Mouse (Mus musculus): ENCODE data around the gene Ccdc146. TPM values are rescaled to one million over a fixed set of nuclear protein-coding genes. Genes with fewer than 3 reads are reported as not detected.
"Not testable (repeated sequence)": the region's sequence is repeated elsewhere in the genome, so short reads cannot be mapped to it uniquely, and the experiment has no call there.

Gene Ccdc146
- polyA plus RNA-seq, 1 experiment from 2014 or later = not detected

DNA sequence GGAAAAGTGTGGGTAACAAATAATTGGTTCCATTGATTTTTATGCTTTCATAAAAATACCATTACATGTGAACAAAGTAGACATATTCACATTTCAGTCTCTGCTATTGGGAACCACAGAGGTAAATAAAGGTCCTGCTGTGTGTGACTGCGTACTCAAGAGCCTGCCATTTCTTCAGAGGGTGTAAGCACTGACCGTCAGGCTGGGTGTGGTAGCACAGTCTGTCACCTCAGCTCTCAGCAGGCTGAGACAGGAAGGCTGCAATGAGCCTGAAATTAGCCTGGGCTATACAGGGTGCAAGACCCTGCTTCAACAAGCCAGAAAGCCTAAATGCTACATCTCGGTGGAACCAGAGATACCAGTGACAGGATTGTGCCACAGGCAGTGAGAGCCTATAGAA is 124.4 kb downstream of the Ccdc146 start:
- H3K4me3 ChIP-seq = no peak overlapping the region
- DNase-seq (ENCODE audit: extremely low spot score, low spot score) = no peak
- no peaks in the 10 kb centered on the region for H3K27me3 ChIP-seq (ENCODE audit: poor library complexity, severe bottlenecking)
- H3K9me3 ChIP-seq = no peaks in the 10 kb centered on the region
- H3K27ac ChIP-seq = no peak overlapping the region
- H3K4me1 ChIP-seq = no peaks in the 10 kb centered on the region
- H3K36me3 ChIP-seq (replicated peaks) = no peaks in the 10 kb centered on the region
- WGBS = 94% methylated on average over 3 of the region's 3 CpGs

DNA sequence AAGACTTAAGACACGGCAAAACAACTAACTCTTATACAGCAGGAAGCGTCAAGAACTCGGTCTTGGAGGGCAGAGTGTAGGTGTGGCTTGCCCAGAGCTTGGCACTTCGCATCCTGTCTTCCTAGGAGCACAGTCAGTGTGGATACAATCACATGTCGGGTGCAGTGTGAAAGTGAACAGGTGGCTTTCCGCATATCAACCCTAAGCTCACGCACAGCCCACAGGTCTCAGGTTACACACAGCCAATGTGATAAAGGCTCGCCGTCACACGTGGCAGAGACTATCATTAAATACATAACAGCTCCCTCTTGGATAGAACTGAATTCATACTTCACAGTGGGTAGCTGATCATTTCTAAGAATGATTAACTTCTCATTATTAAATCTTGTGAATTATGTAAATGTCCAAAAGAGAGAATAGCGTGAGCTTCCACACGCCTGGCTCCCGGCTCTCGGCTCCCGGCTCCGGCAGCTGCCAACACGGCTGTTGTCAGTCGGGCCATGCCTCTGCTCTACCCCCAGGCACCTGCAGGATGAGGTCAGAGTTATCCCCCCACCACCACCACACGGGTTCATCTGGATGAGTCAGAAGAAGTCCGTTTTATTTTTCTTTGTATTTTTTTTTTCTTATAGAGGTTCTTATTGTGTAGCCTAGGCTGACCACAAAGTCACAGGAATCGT is 125.3 kb downstream of the Ccdc146 start:
- H3K27me3 ChIP-seq (ENCODE audit: poor library complexity, severe bottlenecking) = no peaks in the 10 kb centered on the region
- no peak for DNase-seq (ENCODE audit: extremely low spot score, low spot score)
- no peaks in the 10 kb centered on the region for H3K9me3 ChIP-seq
- H3K27ac ChIP-seq = no peak overlapping the region
- WGBS = 88% methylated on average over 21 of the region's 21 CpGs
- H3K4me1 ChIP-seq = no peaks in the 10 kb centered on the region
- no peak overlapping the region for H3K4me3 ChIP-seq
- H3K36me3 ChIP-seq (replicated peaks) = no peaks in the 10 kb centered on the region

DNA sequence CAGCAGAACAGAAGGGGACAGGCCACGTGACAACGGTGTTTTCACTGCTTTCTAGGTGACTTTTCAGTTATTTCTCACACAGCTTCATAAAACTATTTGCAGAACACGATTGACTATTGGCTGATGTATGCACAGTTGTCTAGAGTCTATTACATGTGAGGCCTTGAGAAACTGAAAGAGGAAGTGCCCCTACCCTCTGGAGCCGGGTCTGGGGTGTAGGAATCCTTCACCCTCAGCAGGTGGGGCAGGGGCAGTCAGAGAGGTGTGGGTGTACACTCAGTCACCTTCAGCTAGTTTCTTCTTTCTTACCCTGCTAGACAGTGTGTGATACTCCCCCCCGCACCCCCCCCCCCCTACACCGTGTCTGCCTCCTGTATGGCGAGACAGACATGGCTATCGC is 128.8 kb downstream of the Ccdc146 start:
- Histone ChIP-seq H3K4me3 (no peak overlapping the region), H3K36me3 (replicated peaks) (no peaks in the 10 kb centered on the region), H3K27me3 (ENCODE audit: poor library complexity, severe bottlenecking) (no peaks in the 10 kb centered on the region), H3K27ac (no peak overlapping the region), H3K9me3 (no peaks in the 10 kb centered on the region), H3K4me1 (no peaks in the 10 kb centered on the region)
- 92% methylated on average over 8 of the region's 8 CpGs for WGBS
- DNase-seq (ENCODE audit: extremely low spot score, low spot score) = no peak

DNA sequence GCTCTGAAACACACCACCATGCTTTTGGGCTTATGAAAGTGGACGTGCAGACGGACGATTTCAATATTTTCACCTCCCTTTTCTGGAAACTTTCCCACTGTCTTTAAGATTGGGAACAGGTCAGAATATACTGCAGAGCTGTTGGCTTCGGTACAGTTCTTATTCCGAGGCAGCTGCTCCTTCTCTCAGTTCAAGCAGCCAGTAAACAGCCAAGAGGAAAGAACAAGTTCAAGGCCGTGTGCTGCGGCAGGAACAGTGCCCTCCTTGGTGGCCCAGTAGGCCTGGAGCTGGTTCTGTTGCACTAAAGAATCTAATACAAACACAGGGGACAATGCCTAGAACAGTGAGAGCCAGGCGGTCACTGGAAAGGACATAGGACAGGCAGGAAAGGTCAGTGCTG is 133.9 kb downstream of the Ccdc146 start:
- 91% methylated on average over 8 of the region's 8 CpGs for WGBS
- H3K27me3 ChIP-seq (ENCODE audit: poor library complexity, severe bottlenecking) = no peaks in the 10 kb centered on the region
- DNase-seq (ENCODE audit: extremely low spot score, low spot score) = no peak
- H3K4me1 ChIP-seq = no peaks in the 10 kb centered on the region
- H3K4me3 ChIP-seq = no peak overlapping the region
- H3K36me3 ChIP-seq (replicated peaks) = no peaks in the 10 kb centered on the region
- no peaks in the 10 kb centered on the region for H3K9me3 ChIP-seq
- no peak overlapping the region for H3K27ac ChIP-seq

DNA sequence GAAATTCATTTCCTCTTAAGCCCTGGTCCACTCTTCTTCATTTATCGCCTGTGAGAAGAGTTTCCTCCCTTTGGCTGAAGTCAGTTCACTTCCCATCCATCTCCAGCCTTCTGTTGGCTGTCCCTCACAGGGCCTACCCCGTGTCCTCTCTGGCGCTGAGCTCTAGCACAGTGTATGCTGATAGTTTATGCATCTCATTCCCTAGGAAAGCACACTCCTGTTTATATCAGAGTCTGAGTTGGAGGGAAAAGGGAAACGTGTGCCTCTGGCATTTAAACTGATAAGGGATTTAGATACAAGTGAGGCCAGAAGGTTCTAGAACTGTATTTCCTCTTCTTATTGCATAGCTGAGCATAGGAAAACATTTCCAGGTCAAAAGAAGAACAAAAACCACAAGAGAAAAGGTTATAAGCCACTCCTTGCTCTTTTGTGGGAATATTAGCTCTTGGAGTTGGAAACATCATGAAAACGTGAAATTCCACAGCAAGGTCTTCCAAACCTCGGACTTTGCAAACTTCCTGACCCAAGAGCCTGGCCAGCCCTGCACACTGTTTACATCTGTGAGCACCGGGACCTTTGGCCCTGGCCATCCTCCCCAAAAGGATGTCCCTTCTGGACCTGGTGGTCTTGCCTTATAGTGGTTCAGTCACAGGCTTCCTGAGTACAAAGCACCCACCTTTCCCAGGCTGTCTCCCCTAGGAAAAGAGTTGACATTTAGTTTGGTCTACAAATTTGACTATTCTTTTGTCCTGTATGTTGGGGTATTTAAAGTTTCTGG is 135.6 kb downstream of the Ccdc146 start:
- Histone ChIP-seq H3K27me3 (ENCODE audit: poor library complexity, severe bottlenecking) (no peaks in the 10 kb centered on the region), H3K4me1 (no peaks in the 10 kb centered on the region), H3K4me3 (no peak overlapping the region), H3K27ac (no peak overlapping the region), H3K9me3 (no peaks in the 10 kb centered on the region), H3K36me3 (replicated peaks) (no peaks in the 10 kb centered on the region)
- DNase-seq (ENCODE audit: extremely low spot score, low spot score) = no peak
- 83% methylated on average over 7 of the region's 7 CpGs for WGBS

DNA sequence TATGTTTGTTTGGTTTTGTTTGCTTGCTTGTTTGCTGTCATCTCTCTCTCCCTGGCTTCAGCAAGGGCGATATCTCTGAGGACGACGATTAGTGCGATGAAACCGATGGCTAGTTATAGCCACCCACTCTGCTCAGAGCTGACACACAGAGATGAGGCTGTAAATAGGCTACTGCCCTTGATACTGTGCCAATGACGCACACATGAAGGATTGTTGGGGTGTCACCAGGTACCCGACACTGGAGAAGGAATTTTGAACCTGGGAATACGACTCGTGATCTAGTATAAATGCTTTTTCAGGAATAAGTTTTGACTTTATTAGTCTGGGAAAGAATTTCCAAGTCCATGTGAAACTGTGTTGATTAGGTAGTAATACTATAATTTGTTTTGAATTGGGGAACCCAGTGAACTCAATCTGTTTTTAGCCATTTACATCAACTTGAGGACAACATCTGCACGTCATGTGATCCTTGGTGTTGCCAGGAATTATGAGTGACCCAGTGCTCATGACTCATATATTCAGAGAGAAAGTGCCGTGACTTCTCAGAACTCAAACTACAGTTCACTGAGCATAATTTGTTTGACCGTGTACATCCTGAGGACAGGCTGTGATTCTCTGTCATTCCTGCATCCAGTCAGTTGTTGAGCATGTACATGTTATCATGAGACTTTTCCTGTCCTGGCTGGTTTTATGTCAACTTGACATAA is 141.0 kb downstream of the Ccdc146 start:
- Histone ChIP-seq H3K27me3 (ENCODE audit: poor library complexity, severe bottlenecking) (no peaks in the 10 kb centered on the region), H3K27ac (no peak overlapping the region), H3K4me1 (no peaks in the 10 kb centered on the region), H3K4me3 (no peak overlapping the region), H3K9me3 (no peaks in the 10 kb centered on the region), H3K36me3 (replicated peaks) (no peaks in the 10 kb centered on the region)
- WGBS = 91% methylated on average over 12 of the region's 12 CpGs
- no peak for DNase-seq (ENCODE audit: extremely low spot score, low spot score)

DNA sequence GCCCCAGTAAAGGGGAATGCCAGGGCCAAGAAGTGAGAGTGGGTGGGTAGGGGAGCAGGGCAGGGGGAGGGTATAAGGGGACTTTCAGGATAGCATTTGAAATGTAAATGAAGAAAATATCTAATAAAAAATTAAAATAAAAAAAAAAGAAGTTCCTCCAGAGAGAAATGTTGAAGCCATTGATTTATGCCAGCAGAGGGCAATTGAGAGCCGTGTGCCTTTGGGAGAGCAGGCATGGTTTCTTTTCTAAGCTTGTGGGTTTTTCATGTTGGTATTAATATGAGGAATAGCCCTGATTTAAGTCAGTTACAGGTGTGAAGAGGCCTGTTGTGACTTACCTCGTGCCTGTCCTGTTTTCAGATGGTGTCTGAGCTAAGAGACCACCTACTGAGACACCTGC is 146.8 kb downstream of the Ccdc146 start:
- peaks cover 10% of the 10 kb centered on the region for H3K4me1 ChIP-seq
- H3K9me3 ChIP-seq; H3K4me3 ChIP-seq; DNase-seq (ENCODE audit: extremely low spot score, low spot score); H3K36me3 ChIP-seq (replicated peaks); H3K27ac ChIP-seq; H3K27me3 ChIP-seq (ENCODE audit: poor library complexity, severe bottlenecking): not testable (repeated sequence)
- WGBS = 56% methylated on average over 2 of the region's 2 CpGs

DNA sequence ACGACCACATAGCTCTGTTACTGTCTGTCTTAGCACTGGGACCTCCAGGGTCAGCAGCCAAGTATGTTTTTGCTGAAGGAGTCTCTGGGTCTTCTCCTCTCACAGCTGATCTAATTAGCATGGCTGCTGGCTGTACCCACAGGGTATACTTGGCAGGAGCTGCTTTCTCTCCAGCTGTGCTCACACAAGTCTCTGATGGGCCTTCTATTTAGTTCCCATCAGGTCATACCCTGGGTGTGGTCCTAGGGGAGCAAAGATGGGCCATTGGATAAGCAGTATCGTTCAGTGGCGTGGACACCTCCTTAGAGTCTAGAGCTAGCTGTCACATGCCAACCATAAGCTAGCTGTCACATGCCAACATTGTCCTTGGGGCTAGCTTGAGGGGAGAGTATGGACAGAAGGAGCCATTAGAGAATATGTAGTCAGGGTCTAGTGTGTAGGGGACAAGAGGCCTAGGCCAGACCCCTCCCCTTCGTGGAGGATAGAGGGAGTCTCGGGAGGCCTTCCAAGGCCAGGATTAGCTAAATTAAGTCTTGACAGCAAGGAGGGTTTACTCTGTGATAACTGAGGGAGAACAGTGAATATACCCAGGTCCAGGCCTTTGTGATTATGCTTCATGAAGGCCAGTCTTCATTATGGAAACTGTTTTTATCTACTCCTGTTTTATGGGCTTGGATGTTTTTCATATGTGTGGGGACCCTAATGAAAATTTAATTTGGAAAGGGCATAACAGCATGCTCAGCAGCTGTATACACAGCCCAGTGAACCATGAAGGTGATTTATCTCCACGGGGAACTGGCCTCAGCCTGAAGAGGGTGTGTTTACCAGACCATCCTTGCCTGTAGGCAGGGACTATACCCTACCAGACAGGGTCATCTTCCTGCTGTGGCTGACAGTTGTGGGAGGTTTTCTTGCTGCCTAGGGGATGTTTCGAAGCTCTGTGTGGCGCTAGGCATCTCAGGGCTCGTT is 152.8 kb downstream of the Ccdc146 start:
- Histone ChIP-seq H3K27me3 (ENCODE audit: poor library complexity, severe bottlenecking) (no peaks in the 10 kb centered on the region), H3K36me3 (replicated peaks) (no peaks in the 10 kb centered on the region), H3K9me3 (no peaks in the 10 kb centered on the region), H3K4me1 (peaks cover 28% of the 10 kb centered on the region), H3K4me3 (no peak overlapping the region), H3K27ac (no peak overlapping the region)
- WGBS = 54% methylated on average over 9 of the region's 9 CpGs
- DNase-seq (ENCODE audit: extremely low spot score, low spot score) = no peak

DNA sequence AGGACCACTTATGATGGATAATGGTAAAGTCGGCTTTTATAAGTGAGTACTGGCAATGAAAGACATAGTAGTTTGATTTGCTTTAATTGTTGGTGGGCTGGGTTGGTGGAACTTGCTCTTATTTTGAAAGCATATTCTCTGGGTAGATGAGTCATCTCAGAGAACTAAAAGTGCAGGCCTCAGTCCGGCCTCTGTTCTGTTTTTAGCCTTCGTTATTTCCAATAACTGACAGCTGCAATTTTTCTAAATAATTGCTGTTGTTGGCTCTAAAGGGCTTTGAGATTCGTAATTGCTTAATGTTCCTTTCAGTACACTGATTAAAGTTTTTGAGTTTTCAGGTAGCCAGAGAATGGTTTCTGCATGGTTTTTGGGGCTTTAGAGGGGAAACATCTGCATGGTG is 153.7 kb downstream of the Ccdc146 start:
- H3K4me3 ChIP-seq = no peak overlapping the region
- no peak for DNase-seq (ENCODE audit: extremely low spot score, low spot score)
- H3K4me1 ChIP-seq = peaks cover 28% of the 10 kb centered on the region
- H3K27me3 ChIP-seq (ENCODE audit: poor library complexity, severe bottlenecking) = no peaks in the 10 kb centered on the region
- H3K9me3 ChIP-seq = no peaks in the 10 kb centered on the region
- no peaks in the 10 kb centered on the region for H3K36me3 ChIP-seq (replicated peaks)
- WGBS = 84% methylated on average over 4 of the region's 4 CpGs
- no peak overlapping the region for H3K27ac ChIP-seq

DNA sequence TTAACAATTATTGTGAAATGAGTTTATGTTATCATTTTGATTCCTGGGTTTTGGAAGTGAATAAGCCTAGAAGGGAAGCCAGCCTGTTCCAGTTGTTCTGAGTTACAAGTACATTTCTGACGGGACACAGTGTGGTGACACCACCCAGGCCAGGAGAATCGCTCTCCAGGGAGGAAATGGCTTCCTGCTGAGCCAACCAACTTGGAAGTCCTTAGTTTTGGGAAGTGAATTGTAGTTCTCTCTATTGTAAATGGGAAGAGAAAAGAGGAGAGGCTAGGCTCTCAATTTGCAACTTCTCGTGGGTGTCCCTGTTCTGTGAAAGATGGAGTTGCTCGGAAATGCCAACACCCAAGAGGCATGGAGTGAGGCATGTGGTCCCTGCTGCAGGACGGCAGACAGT is 155.0 kb downstream of the Ccdc146 start:
- Histone ChIP-seq H3K9me3 (no peaks in the 10 kb centered on the region), H3K27ac (no peak overlapping the region), H3K36me3 (replicated peaks) (no peaks in the 10 kb centered on the region), H3K4me1 (peaks cover 26% of the 10 kb centered on the region), H3K4me3 (no peak overlapping the region), H3K27me3 (ENCODE audit: poor library complexity, severe bottlenecking) (no peaks in the 10 kb centered on the region)
- DNase-seq (ENCODE audit: extremely low spot score, low spot score) = no peak
- WGBS = 80% methylated on average over 5 of the region's 5 CpGs

DNA sequence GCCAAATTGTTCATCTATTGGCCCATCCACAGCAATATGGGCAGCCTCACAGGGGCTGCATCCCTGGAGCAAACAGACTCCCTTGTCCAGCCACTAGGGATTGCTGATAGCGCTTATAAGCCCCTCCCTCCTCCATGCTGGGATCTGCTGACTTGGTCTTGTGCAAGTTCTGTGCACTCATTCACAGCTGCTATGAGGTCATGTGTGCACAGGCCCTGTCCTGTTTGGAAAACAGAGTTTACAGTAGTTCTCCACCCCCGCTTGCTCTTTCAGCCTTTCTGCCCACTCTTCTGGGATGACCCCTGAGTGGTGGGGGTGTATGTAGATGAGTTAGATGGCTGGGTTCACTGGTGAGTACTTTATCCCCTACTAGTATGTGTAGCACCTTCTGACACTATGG is 157.4 kb downstream of the Ccdc146 start:
- 84% methylated on average over 2 of the region's 2 CpGs for WGBS

DNA sequence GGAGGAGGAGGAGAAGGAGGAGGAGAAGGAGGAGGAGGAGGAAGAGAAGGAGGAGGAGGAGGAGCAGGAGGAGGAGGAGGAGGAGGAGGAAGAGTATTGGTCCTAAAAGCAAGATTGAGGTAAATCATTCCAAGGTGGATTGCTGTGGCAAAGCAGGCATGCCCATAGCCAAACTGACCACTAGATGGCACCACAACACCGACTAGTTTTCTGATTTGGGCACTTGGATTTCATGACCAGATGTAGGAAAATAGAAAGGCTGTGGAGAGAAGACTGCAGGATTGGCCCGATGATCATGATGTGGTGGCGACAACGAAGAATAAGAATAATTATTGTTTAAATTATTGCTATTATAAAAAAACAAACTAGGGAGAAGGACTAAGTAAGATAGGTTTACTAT is 159.4 kb downstream of the Ccdc146 start:
- no peaks in the 10 kb centered on the region for H3K36me3 ChIP-seq (replicated peaks)
- peak; percentile 83 for DNase-seq (ENCODE audit: extremely low spot score, low spot score)
- no peaks in the 10 kb centered on the region for H3K9me3 ChIP-seq
- 38% methylated on average over 4 of the region's 4 CpGs for WGBS
- peaks cover 28% of the 10 kb centered on the region for H3K4me1 ChIP-seq
- no peaks in the 10 kb centered on the region for H3K27me3 ChIP-seq (ENCODE audit: poor library complexity, severe bottlenecking)
- no peak overlapping the region for H3K27ac ChIP-seq
- no peak overlapping the region for H3K4me3 ChIP-seq

More for the DNA sequence above, 157.4 kb downstream of the Ccdc146 start:
- Histone ChIP-seq H3K9me3 (no peaks in the 10 kb centered on the region), H3K4me1 (peaks cover 32% of the 10 kb centered on the region), H3K36me3 (replicated peaks) (no peaks in the 10 kb centered on the region), H3K4me3 (no peak overlapping the region), H3K27ac (no peak overlapping the region), H3K27me3 (ENCODE audit: poor library complexity, severe bottlenecking) (no peaks in the 10 kb centered on the region)
- DNase-seq (ENCODE audit: extremely low spot score, low spot score) = no peak

All from forebrain, embryonic 10.5 days (tissue).